Mouse (Mus musculus) fibroblast of lung, adult 2 months (primary cell): ENCODE measurements at regions not wholly inside any gene's neighbourhood (a gene's known extent, or its start where the extent isn't known, plus 50 kb on each side); places are given as distances from the start of the nearest gene placed in this dataset.

Experiments
- DNase-seq: peaks from one replicate; pipeline ENCODE4 v3.0.0-alpha.2; 2011; ENCODE audit warnings: low read depth

- DNase-seq: no peak
These were observed 2121.0 kb downstream of the Gm37988 start for GRCm38 (mm10) chr1:6928658-6929057.

DNA sequence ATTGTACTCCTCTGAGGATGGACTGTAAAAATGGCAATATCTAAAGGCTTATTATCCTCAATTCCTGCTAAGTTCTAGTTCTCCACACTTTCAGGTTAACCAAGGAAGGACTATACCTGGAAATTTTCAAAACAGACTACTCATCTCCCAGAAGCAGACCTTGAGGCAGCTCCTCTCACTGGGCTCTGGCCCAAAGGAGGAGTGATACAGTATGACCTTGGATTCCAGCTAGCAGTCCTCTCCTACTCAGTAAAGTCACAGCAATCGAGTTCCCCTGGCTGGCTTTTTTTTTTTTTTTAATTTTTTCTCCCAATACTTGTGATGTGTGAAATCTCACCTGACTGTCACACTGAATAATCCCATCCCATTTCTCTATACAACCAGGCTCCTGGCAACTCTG lies 2124.2 kb downstream of the Gm37988 start:
- no peak for DNase-seq

- peak; percentile 6 for DNase-seq
These were observed 2162.1 kb downstream of the Gm37988 start for GRCm38 (mm10) chr1:6969838-6970237.

DNA sequence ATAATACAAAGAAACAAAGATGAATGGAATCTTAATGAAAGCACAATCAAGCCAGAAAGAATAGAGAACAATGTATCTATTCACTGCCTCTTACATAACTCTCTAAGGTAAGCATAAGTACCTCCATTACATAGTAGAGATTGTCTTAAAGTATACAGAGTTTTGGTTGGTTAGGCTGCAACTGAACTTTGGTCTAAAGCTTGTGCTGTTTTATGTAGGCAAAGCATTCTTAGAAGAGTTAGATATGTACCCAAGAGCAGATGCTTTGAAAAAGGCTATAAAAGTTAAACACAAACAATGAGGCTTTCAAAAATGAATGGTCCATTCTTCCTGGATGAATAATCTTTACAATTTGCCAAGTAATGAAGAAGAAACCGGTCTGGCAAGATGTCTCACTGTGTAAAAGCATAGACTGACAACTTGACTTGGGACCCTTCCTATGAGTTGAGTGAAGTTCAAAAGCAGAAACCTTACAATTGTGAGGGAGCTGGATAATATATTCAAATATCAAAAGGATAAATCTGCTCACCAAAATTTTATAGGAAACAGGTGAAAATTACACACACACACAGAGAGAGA lies 2166.1 kb downstream of the Gm37988 start:
- no peak for DNase-seq

- no peak for DNase-seq
These were observed 2171.9 kb downstream of the Gm37988 start for GRCm38 (mm10) chr1:6979626-6980025.

GRCm38 (mm10) chr1:6984226-6984625 lies 2176.5 kb downstream of the Gm37988 start:
- DNase-seq: no peak

DNA sequence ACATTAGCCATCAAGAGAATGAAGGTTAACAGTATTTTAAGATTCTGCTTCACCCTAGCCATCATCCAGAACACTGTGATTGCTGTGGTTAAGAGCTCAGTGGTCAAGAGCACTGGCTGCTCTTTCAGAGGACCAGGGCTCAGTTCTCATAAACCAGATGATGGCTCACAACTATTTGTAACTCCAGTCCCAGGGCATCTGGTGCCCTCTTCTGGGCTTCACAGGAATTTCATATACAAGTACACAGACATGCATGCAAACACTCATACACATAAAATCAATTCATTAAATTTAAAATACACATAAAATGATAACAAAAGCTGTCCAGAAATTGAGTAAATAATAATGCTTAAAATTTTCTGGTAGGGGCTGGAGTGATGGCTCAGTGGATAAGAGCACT lies 2189.9 kb downstream of the Gm37988 start:
- no peak for DNase-seq

- DNase-seq: peak; percentile 46
These were observed 2202.5 kb downstream of the Gm37988 start for GRCm38 (mm10) chr1:7010184-7010583.
